Mouse (Mus musculus): ENCODE results near the gene Auts2. TPM values are rescaled to one million over a fixed set of nuclear protein-coding genes. Genes with fewer than 3 reads are reported as not detected.

Auts2 gene
- polyA plus RNA-seq, 1 experiment from 2014 or later = 1.0 TPM

DNA sequence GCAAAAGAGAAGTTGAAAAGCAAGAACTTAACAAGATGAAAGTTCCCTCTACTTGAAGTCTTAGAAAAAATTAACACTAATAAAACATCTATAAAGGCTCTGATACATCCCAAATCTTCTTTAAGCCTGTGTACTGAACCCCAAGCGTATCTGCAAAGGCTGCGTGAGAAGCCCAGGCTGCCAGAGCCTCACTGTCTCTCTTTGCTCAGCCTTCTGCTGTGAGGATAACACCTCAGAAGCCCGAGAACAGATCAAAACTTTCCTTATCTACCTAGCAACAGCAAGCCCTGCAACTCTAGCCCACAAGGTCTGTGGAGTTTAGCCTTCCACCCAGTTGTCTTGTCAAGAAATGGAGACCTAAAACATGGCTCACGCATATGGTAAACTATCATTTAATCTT lies 240.4 kb downstream of the Auts2 start:
- DNase-seq (no peak), ATAC-seq (no peak)
- Histone ChIP-seq H3K27ac (ENCODE audit: low read depth) (no peak overlapping the region), H3K4me2 (ENCODE audit: low read depth, low read length) (no peak overlapping the region), H3K4me1 (ENCODE audit: insufficient read depth) (no peaks in the 10 kb centered on the region; the same call in 1 of the 2 replicates), H3K36me3 (replicated peaks; ENCODE audit: insufficient read depth, low read length) (no peaks in the 10 kb centered on the region), H3K4me3 (ENCODE audit: low read depth, low read length) (no peak overlapping the region), H3K27me3 (ENCODE audit: insufficient read depth, low read length) (no peaks in the 10 kb centered on the region), H3K9me3 (ENCODE audit: low read length) (no peaks in the 10 kb centered on the region), H3K9ac (replicated peaks) (no peak overlapping the region)
- WGBS (ENCODE audit: insufficient replicate concordance) = 75% methylated on average over 4 of the region's 4 CpGs
- TF ChIP-seq CTCF (IDR thresholded peaks at IDR 0.05; ENCODE audit: low read depth) = no peak
- no peak for TF ChIP-seq EP300 (IDR thresholded peaks at IDR 0.05; ENCODE audit: low read depth)

- 37% methylated on average over 4 of the region's 4 CpGs for WGBS (ENCODE audit: insufficient replicate concordance)
- Histone ChIP-seq H3K27me3 (ENCODE audit: insufficient read depth, low read length) (no peaks in the 10 kb centered on the region), H3K4me1 (ENCODE audit: insufficient read depth) (no peaks in the 10 kb centered on the region; the same call in 1 of the 2 replicates), H3K9ac (replicated peaks) (no peak overlapping the region), H3K9me3 (ENCODE audit: low read length) (no peaks in the 10 kb centered on the region), H3K27ac (ENCODE audit: low read depth) (no peak overlapping the region), H3K4me3 (ENCODE audit: low read depth, low read length) (no peak overlapping the region), H3K36me3 (replicated peaks; ENCODE audit: insufficient read depth, low read length) (no peaks in the 10 kb centered on the region), H3K4me2 (ENCODE audit: low read depth, low read length) (no peak overlapping the region)
- TF ChIP-seq EP300 (IDR thresholded peaks at IDR 0.05; ENCODE audit: low read depth) = no peak
- ATAC-seq (no peak), DNase-seq (no peak)
These were observed 242.3 kb downstream of the Auts2 start for GRCm38 (mm10) chr5:132300794-132301193.

DNA sequence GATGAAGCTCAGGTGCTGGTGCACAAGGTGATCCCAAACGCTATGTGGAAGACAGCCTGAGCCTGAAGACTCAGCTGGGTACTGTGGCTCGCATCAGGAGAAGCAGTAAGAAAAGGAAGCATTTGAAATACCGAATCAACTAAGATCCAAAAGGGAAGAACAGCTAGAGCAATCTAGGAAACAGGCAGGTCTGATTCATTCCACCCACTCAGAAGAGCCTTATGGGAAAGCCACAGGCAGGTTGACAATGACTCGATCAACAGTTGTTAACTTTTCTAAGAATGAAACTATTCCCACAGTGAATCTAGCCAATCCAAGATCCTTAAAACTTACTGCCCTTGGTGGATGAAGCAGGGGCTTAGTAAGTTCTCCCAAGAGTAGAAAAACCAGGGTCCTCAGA lies 243.4 kb downstream of the Auts2 start:
- no peak overlapping the region for H3K4me3 ChIP-seq (ENCODE audit: low read depth, low read length)
- WGBS (ENCODE audit: insufficient replicate concordance) = 69% methylated on average over 4 of the region's 4 CpGs
- H3K36me3 ChIP-seq (replicated peaks; ENCODE audit: insufficient read depth, low read length) = no peaks in the 10 kb centered on the region
- ATAC-seq (no peak), DNase-seq (no peak)
- no peaks in the 10 kb centered on the region; the same call in 1 of the 2 replicates for H3K4me1 ChIP-seq (ENCODE audit: insufficient read depth)
- no peaks in the 10 kb centered on the region for H3K9me3 ChIP-seq (ENCODE audit: low read length)
- H3K27ac ChIP-seq (ENCODE audit: low read depth) = no peak overlapping the region
- no peak overlapping the region for H3K9ac ChIP-seq (replicated peaks)
- TF ChIP-seq CTCF (IDR thresholded peaks at IDR 0.05; ENCODE audit: low read depth) = no peak
- TF ChIP-seq EP300 (IDR thresholded peaks at IDR 0.05; ENCODE audit: low read depth) = no peak
- H3K4me2 ChIP-seq (ENCODE audit: low read depth, low read length) = no peak overlapping the region
- H3K27me3 ChIP-seq (ENCODE audit: insufficient read depth, low read length) = no peaks in the 10 kb centered on the region

- no peaks in the 10 kb centered on the region; the same call in 1 of the 2 replicates for H3K4me1 ChIP-seq (ENCODE audit: insufficient read depth)
- DNase-seq (no peak), ATAC-seq (no peak)
- H3K9me3 ChIP-seq (ENCODE audit: low read length) = no peaks in the 10 kb centered on the region
- no peak overlapping the region for H3K4me2 ChIP-seq (ENCODE audit: low read depth, low read length)
- H3K27ac ChIP-seq (ENCODE audit: low read depth) = no peak overlapping the region
- no peak overlapping the region for H3K9ac ChIP-seq (replicated peaks)
- no peak overlapping the region for H3K4me3 ChIP-seq (ENCODE audit: low read depth, low read length)
- H3K36me3 ChIP-seq (replicated peaks; ENCODE audit: insufficient read depth, low read length) = no peaks in the 10 kb centered on the region
- no peak for TF ChIP-seq CTCF (IDR thresholded peaks at IDR 0.05; ENCODE audit: low read depth)
- TF ChIP-seq EP300 (IDR thresholded peaks at IDR 0.05; ENCODE audit: low read depth) = no peak
- H3K27me3 ChIP-seq (ENCODE audit: insufficient read depth, low read length) = no peaks in the 10 kb centered on the region
These were observed 244.1 kb downstream of the Auts2 start for GRCm38 (mm10) chr5:132298996-132299395.

DNA sequence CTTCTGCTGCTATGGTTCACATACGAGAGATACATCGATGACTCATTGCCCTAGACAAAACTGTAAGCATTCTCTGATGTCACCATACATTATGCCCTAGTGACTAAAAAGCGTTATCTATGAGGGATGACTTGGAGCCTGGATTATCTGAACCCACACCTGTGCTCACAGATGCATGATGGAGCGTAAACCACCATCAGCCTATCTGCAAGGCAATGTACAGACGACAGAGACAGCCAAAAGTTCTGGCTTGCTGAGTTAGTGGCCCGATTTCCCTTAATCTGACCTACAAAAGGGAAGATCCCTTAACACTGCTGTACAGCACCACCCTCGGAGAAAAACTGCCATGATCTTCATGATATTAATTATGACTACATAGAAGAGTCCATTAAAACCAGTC lies 245.8 kb downstream of the Auts2 start:
- Histone ChIP-seq H3K9me3 (ENCODE audit: low read length) (no peaks in the 10 kb centered on the region), H3K4me3 (ENCODE audit: low read depth, low read length) (no peak overlapping the region), H3K4me2 (ENCODE audit: low read depth, low read length) (no peak overlapping the region), H3K36me3 (replicated peaks; ENCODE audit: insufficient read depth, low read length) (no peaks in the 10 kb centered on the region), H3K4me1 (ENCODE audit: insufficient read depth) (no peaks in the 10 kb centered on the region; the same call in 1 of the 2 replicates), H3K27ac (ENCODE audit: low read depth) (no peak overlapping the region), H3K27me3 (ENCODE audit: insufficient read depth, low read length) (no peaks in the 10 kb centered on the region), H3K9ac (replicated peaks) (no peak overlapping the region)
- TF ChIP-seq CTCF (IDR thresholded peaks at IDR 0.05; ENCODE audit: low read depth) (no peak), EP300 (IDR thresholded peaks at IDR 0.05; ENCODE audit: low read depth) (peak; percentile 19; the same call in 1 of the 2 replicates)
- DNase-seq (no peak), ATAC-seq (no peak)
- WGBS (ENCODE audit: insufficient replicate concordance) = 65% methylated on average over 7 of the region's 7 CpGs

DNA sequence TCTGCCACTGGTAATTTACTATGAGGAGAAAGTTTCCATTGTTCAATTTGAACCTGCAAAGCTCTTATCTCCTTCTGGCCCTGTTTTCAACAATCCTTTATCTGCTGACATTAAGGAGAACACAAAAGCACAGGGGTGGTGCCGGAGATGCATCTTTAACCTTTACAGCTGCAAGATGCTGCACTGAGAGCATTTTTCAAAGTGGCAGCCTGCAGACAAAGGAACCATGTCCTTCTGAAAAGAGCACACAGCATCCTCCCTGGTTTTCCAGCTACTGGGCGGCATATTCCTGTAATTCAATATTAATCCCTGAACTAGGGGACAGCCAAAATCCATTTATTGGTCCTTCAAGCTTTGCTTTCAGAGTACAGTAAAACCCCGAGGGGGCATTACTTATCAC lies 248.7 kb downstream of the Auts2 start:
- no peak for ATAC-seq
- H3K4me2 ChIP-seq (ENCODE audit: low read depth, low read length) = no peak overlapping the region
- H3K9me3 ChIP-seq (ENCODE audit: low read length) = no peaks in the 10 kb centered on the region
- no peaks in the 10 kb centered on the region; the same call in 1 of the 2 replicates for H3K4me1 ChIP-seq (ENCODE audit: insufficient read depth)
- H3K27ac ChIP-seq (ENCODE audit: low read depth) = no peak overlapping the region
- TF ChIP-seq EP300 (IDR thresholded peaks at IDR 0.05; ENCODE audit: low read depth) = no peak
- TF ChIP-seq CTCF (IDR thresholded peaks at IDR 0.05; ENCODE audit: low read depth) = no peak
- H3K4me3 ChIP-seq (ENCODE audit: low read depth, low read length) = no peak overlapping the region
- no peak for DNase-seq
- 63% methylated on average over 3 of the region's 3 CpGs for WGBS (ENCODE audit: insufficient replicate concordance)
- H3K9ac ChIP-seq (replicated peaks) = no peak overlapping the region
- H3K27me3 ChIP-seq (ENCODE audit: insufficient read depth, low read length) = no peaks in the 10 kb centered on the region
- no peaks in the 10 kb centered on the region for H3K36me3 ChIP-seq (replicated peaks; ENCODE audit: insufficient read depth, low read length)

GRCm38 (mm10) chr5:132292932-132293331 lies 250.2 kb downstream of the Auts2 start:
- DNase-seq (no peak), ATAC-seq (no peak)
- H3K27me3 ChIP-seq (ENCODE audit: insufficient read depth, low read length) = no peaks in the 10 kb centered on the region
- H3K9me3 ChIP-seq (ENCODE audit: low read length) = no peaks in the 10 kb centered on the region
- no peak overlapping the region for H3K4me2 ChIP-seq (ENCODE audit: low read depth, low read length)
- no peak for TF ChIP-seq EP300 (IDR thresholded peaks at IDR 0.05; ENCODE audit: low read depth)
- no peak for TF ChIP-seq CTCF (IDR thresholded peaks at IDR 0.05; ENCODE audit: low read depth)
- H3K9ac ChIP-seq (replicated peaks) = no peak overlapping the region
- H3K27ac ChIP-seq (ENCODE audit: low read depth) = no peak overlapping the region
- H3K4me1 ChIP-seq (ENCODE audit: insufficient read depth) = no peaks in the 10 kb centered on the region
- WGBS (ENCODE audit: insufficient replicate concordance) = 46% methylated on average over 2 of the region's 2 CpGs
- no peak overlapping the region for H3K4me3 ChIP-seq (ENCODE audit: low read depth, low read length)
- H3K36me3 ChIP-seq (replicated peaks; ENCODE audit: insufficient read depth, low read length) = no peaks in the 10 kb centered on the region
